Mouse (Mus musculus): ENCODE data around the gene Chd2.

The Chd2 gene

DNA sequence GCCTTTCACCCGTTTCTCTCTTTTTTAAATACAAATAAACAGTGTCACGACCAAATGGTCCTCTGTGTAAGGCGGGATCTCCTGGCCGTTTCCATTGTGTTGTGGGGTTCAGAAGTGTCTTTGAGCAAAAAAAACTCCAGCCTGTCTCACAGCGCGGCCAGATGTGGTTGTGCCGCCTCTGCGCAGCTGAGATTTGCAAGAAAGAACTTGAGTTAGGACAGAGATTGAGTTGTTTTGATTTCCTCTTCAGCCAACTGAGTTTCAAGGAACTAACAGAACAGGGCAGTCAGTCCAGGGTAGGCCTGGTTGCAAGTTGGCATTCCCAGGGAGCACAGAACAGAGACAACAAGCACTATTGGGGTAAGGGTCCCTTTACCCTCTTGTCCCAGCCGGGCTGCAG is 149.3 kb downstream of the Chd2 start:
- in situ Hi-C loops (cut with MboI; ENCODE audit: unreplicated experiment in 2 of 2), result no loop called here

DNA sequence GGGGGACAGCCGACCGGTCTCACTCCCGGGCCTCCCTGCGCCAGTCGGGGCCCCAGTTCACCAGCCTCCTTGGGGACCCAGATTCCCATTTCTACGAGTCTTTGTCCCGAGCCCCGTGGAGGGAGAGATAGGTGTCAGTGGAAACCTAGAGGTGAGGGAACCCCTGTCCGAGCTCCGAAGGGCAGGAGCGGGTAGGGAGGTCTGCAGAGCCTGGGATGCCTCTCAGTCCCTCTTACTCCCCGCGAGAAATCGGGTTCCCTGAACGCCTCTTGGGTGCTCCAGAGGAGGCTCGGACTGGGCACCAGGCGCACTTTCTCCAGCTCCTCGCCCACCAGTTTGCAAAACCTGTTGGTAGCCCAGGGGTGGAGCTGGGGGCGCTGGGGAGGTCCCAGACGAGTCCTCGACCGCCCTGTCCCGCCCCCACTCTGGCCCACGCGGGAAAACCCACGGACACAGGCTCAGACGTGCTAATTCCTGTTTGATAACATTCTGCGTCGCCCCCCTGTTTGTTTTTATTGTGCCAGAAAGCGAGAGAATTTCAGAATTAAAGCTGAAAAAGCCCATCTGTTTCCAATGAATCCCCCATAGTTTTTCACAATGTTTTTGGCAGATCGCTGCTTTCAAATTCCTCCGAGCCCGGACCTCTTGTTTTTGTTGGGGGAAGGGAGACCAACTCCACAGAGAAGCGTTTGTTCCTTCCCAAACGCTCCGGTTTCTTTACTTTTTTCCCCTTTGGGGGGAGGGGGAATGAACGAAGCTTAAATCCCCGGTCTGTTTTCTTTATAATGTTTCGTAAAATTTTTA is 149.9 kb downstream of the Chd2 start:
- in situ Hi-C loops (cut with MboI; ENCODE audit: unreplicated experiment in 2 of 2), result no loop called here

DNA sequence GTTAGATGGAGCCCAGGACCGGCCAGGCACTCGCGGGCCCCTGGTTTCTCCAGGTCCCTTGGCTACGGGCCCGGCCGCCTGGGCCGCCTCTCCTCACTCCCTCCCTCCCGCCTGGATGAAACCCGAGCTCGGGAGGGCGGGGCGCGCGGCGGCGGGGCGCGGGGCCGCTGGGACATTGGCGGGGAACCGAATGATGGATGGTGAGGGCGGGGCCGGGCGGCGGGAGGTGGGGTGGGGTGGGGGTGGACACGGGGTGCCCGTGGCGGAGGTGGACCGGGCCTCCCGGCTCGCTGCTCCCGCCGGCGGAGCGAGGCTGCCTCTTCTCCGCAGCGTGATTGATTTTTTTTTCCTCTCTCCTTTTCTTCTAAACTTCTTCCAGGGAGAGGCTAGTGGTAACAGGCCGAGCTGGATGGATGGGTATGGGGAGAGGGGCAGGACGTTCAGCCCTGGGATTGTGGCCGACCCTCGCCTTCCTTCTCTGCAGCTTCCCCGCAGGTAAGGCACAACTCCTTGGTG is 150.6 kb downstream of the Chd2 start:
- in situ Hi-C loops (cut with MboI; ENCODE audit: unreplicated experiment in 2 of 2), result no loop called here

DNA sequence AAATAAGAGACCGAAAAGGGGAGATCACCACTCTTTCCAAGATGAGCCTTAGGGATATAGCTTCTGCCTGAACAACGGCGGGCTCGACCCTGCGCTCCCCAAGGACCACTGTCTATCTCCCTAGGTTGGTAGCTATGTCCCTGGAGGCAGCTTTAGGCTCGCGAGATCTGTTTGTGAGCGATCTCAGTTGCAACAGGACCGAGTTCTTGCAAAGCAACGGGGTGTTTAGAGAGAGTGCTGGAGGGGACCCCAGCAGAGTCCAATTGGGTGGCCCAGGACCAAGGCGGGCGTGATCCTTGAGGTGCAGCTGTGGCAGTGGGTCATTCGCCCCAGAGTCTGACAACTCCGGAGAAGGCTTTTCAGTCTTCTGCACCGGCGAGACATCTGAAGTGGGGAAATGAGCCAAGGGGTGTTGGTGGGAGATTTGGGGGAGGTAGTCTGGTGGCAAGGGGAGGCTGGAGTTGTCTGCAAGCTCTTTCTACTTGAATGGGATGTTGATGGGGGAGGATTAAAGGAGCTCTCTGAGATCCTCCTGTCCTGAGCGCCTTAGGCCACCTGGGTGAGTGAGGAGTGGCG is 151.1 kb downstream of the Chd2 start:
- in situ Hi-C loops (cut with MboI; ENCODE audit: unreplicated experiment in 2 of 2), result no loop called here

DNA sequence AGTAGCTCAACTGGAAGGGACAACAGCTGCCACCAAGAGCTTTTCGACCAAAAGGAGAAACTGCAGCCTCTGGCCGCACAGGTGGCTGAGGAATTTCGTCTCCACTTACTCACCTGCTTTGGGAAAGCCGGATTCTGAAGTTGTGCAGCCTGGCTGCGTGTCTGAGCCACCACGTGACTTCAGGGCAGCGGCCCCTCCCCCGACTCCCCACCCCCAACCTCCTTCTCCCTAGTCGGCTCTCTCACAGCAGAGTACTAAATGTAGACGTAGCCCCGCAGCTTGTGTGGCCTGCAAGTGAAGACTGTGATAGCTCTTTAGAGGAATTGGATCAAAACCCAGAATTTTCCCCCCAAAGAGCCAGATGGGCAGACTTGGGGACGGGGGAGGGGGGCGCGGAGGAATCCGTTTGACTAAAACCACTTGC is 151.7 kb downstream of the Chd2 start:
- in situ Hi-C loops (cut with MboI; ENCODE audit: unreplicated experiment in 2 of 2), result no loop called here

DNA sequence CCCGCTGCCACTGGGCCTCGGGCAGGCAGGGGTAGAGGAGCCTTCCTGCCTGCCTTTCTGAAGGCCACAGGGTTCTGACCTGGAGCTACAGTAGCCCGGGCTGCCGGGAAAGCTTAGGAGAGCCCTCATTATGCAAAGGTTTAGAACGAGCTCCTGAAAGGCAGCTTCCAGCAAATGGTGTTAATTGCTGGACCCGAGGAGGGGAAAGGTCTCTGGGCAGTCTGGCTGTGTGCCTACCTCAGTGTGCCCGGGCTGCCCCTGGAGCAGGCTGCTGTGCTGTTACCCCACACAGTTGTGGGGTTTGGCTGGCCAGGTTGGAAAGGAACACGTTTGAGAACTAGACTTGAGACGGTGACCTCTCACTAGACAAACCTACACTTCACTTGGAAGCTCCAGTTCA is 152.2 kb downstream of the Chd2 start:
- in situ Hi-C loops (cut with MboI; ENCODE audit: unreplicated experiment in 2 of 2), result no loop called here

DNA sequence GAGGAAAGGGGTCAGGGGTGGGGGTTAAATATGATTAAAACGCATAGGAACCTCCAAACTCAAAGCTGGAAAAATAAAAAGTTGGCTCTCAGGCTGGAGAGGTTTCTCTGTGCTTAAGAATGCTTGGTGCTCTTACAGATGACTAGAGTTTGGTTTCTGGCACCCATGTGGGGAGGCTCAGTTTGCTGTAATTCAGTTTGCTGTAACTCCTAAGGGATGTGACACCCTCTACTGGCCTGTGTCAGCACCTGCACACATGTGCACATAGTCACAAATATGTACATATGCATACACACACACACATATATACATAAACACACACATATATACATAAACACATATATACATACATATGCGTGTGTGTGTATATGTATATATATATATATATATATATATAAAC is 152.8 kb downstream of the Chd2 start:
- in situ Hi-C loops (cut with MboI; ENCODE audit: unreplicated experiment in 2 of 2), result no loop called here

DNA sequence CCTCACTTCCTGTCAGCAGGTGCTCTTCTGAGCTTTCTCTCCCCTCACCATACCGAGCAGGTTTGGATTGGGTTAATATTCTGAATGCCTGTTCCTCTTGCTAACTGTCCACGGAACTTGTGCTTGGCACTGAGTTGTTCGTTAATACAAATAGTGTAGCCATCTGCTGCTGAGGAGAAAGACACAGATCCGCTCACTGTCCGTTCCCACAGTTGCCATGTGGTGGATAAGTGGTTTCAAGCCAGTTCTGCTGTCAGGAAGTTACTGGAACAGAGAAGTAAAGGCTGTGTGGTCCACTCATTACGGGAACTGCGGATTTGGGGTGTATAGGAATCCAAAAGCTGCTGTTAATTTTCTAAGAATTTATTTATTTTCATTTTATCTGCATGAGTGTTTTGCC is 158.8 kb downstream of the Chd2 start:
- in situ Hi-C loops (cut with MboI; ENCODE audit: unreplicated experiment in 2 of 2), result no loop called here

DNA sequence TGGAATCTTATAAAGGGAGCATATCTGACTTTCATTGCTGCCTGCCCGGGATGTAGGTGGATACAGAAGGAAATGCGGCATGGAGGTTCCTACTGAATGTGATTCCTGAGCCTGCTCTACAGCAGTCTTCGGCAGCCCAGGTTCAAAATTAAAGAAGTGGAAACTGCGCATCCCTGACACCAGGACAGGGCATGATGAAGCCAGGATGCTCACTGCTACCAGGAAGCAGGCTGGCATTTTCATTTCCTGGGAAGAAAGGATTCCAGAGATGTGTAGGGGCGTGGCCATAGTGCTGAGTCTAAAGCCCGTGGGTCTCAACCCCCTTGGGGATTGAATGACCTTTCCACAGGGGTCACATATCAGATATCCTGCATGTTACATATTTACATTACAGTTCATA is 163.6 kb downstream of the Chd2 start:
- in situ Hi-C loops (cut with MboI; ENCODE audit: unreplicated experiment in 2 of 2), result no loop called here

DNA sequence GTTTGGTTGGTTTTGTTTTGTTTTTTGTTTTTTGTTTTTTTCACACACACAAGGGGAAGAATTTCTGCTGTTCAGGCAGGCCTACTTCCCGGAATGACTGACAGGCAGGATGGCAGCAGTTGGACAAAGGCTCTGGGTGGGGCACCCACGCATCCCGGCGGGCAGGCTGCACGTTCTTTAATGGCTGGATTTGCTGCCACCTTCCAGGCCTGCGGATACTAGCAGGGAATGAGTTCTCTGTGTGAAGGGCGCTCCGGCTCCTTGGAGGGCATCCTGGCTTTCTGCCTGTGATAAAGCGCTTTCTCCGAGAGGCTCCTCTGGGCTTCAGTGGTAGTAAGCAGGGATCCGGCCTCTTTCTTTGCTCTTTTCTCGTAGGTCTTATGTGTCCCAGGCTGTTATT is 164.3 kb downstream of the Chd2 start:
- in situ Hi-C loops (cut with MboI; ENCODE audit: unreplicated experiment in 2 of 2), result no loop called here

Data from v-Abl transformed pro-B cells (cell line).